Mouse (Mus musculus) liver, embryonic 14.5 days (tissue): ENCODE data around the gene Apon. TPM values are rescaled to one million over a fixed set of nuclear protein-coding genes. Genes with fewer than 3 reads are reported as not detected.

Experiments used
- ATAC-seq: fragments of 200-750 bp; cut with Nextera tagmentation; 2 replicates; pipeline ENCODE4 v1.8.0; 2017; ENCODE audit warnings: moderate number of reproducible peaks, mild to moderate bottlenecking, moderate library complexity; ENCODE audit not compliant: insufficient read depth
- DNase-seq, 3 experiments: peaks; one replicate each; pipeline ENCODE4 v3.0.0-alpha.2; 2012 to 2013; ENCODE audit warnings: low read depth in 3 of 3, low spot score in 3 of 3
- H3K27ac ChIP-seq: fragments of 300-500 bp; sonication (generic); 2 replicates; pipeline ENCODE4 v1.5.1; 2014; ENCODE audit warnings: moderate library complexity, mild to moderate bottlenecking, control low read depth, inconsistent platforms
- H3K27me3 ChIP-seq: fragments of 300-500 bp; sonication (generic); 2 replicates; pipeline ENCODE4 v1.6.1; 2014; ENCODE audit warnings: mild to moderate bottlenecking, low read length, moderate library complexity; ENCODE audit not compliant: control insufficient read depth, insufficient read depth
- H3K36me3 ChIP-seq: fragments of 300-500 bp; sonication (generic); replicated peaks from 2 replicates; pipeline ENCODE4 v1.6.1; 2014; ENCODE audit warnings: low read depth; ENCODE audit not compliant: control insufficient read depth, insufficient read depth
- H3K4me1 ChIP-seq, 2 experiments: fragments of 200-500 bp in 1 of 2; fragments of 300-500 bp in 1 of 2; sonication (generic) in 1 of 2; replicated peaks; 2 replicates each; pipeline ENCODE4 v1.6.1; 2012 to 2014; ENCODE audit warnings: antibody characterized with exemption in 1 of 2, inconsistent platforms in 1 of 2, low read length in 1 of 2; ENCODE audit not compliant: control insufficient read depth in 2 of 2, insufficient read depth in 2 of 2
- H3K4me2 ChIP-seq: fragments of 300-500 bp; sonication (generic); 2 replicates; pipeline ENCODE4 v1.6.1; 2014; ENCODE audit warnings: low read depth, mild to moderate bottlenecking, control low read depth, moderate library complexity
- H3K4me3 ChIP-seq, 2 experiments: fragments of 200-500 bp in 1 of 2; fragments of 300-500 bp in 1 of 2; sonication (generic) in 1 of 2; 2 replicates each; pipeline ENCODE4 v1.5.1; 2012 to 2014; ENCODE audit warnings: low read depth in 2 of 2, low read length in 2 of 2, mild to moderate bottlenecking in 2 of 2, control low read depth in 1 of 2, inconsistent platforms in 1 of 2, moderate library complexity in 1 of 2; ENCODE audit not compliant: insufficient read depth in 1 of 2
- H3K9ac ChIP-seq: fragments of 300-500 bp; sonication (generic); replicated peaks from 2 replicates; pipeline ENCODE4 v1.6.1; 2014; ENCODE audit warnings: mild to moderate bottlenecking, control low read depth, moderate library complexity
- H3K9me3 ChIP-seq: fragments of 300-500 bp; sonication (generic); 2 replicates; pipeline ENCODE4 v1.6.1; 2016; ENCODE audit warnings: low read length, mixed read lengths; ENCODE audit not compliant: control insufficient read depth
- CTCF ChIP-seq: IDR thresholded peaks from 2 replicates; pipeline ENCODE4 v1.5.1; 2016; ENCODE audit warnings: antibody characterized with exemption, low read depth, control low read depth
- EP300 ChIP-seq: IDR thresholded peaks from 2 replicates; pipeline ENCODE4 v1.6.1; 2016; ENCODE audit warnings: antibody characterized with exemption, low read depth
- WGBS: fragments of 180-500 bp; shearing (Covaris S2); extraction: QIAGEN DNeasy Blood & Tissue Kit; methylation state at CpG from one replicate; pipeline ENCODE4 v1.1.7; 2014; ENCODE audit not compliant: insufficient replicate concordance; 5-methylcytosine and 5-hydroxymethylcytosine counted together
- polyA plus RNA-seq, 2 experiments: library from polyadenylated mRNA; depleted of rRNA in 1 of 2; stranded (reverse) in 1 of 2; unstranded in 1 of 2; fragments of >200 nt; fragmentation: Nextera tagmentation in 1 of 2; extraction: Ambion mirVana in 1 of 2; gene quantifications; 2 replicates each; pipeline versions ENCODE4 v1.2.1 to v1.2.3; 2012 to 2014

Apon gene
- polyA plus RNA-seq, 2 experiments = 0.52 to 0.73 TPM

DNA sequence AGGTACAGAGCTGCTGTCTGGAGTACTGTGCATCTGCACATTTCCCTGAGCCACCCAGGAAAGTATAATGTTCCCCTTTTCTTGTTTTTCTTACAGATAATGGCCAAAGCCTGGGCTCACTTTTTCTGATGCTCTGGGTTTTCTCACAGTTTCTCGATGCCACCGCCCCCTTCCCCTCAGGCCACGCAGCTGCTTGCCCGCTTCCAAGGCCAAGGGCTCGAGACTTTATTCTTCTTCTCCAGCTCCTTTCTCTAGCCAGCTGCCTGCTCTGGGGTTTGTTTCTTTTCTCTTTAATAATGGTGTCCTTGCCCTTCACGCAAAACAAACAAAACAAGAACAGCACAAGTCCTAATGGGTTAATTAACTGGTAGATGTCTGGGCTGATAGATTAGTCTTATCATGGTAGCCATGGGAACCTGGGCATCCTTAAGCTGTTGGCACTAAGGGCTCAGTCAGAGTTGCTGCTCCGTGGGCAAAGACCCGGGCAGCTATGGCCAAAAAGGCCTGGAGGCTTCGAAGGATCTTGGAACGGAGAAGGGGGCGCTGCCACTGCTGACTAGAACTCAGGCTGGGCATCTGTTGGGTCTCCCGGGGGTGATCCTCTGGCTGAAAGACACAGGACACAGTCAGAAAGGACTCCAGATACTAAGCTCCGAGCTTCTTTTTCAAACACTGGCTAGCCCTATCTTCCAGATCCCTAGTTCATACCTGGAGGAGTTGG is 42.6 kb downstream of the Apon start:
- WGBS = 70% methylated on average over 13 of the region's 13 CpGs
- no peak overlapping the region for H3K4me2 ChIP-seq
- H3K4me3 ChIP-seq = no peak overlapping the region
- no peaks in the 10 kb centered on the region for H3K9me3 ChIP-seq
- ATAC-seq (no peak), DNase-seq (no peak)
- 0 out of 2 replicates have a peak, but pooled peaks cover 1% of the 10 kb centered on the region for H3K36me3 ChIP-seq
- TF ChIP-seq EP300 = no peak
- no peak for TF ChIP-seq CTCF
- H3K27me3 ChIP-seq = no peaks in the 10 kb centered on the region
- H3K27ac ChIP-seq = no peak overlapping the region
- H3K9ac ChIP-seq = no peak overlapping the region
- no peaks in the 10 kb centered on the region; a peak in 1 of 4 replicates for H3K4me1 ChIP-seq

DNA sequence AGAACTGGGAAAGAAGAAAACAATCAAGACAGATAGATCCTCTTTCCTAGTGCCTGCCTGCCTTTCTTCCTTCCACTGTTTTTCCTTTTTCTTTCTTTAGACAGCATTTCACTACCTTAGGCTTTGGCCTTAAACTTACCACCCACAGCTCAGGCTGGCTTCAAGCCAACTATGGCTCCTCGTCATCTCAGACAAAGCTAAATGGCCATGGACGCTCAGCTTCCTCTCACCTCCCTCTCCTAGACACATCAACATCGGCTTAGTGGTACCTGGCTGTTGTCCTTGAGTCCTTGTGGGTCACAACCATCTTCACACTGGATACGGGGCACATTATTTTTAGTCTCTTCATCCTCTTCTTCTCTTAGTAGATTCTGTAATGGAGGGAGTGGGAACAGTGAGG is 43.3 kb downstream of the Apon start:
- Histone ChIP-seq H3K4me1 (peaks cover under 1 to 1% of the 10 kb centered on the region in 2 experiments; a peak in 2 of 4 replicates), H3K9ac (no peak overlapping the region), H3K27ac (no peak overlapping the region), H3K36me3 (no peaks in the 10 kb centered on the region), H3K27me3 (no peaks in the 10 kb centered on the region), H3K4me3 (no peak overlapping the region), H3K9me3 (no peaks in the 10 kb centered on the region), H3K4me2 (no peak overlapping the region)
- ATAC-seq (no peak), DNase-seq (no peak)
- WGBS = 63% methylated on average over 4 of the region's 4 CpGs
- no peak for TF ChIP-seq EP300
- TF ChIP-seq CTCF = no peak

DNA sequence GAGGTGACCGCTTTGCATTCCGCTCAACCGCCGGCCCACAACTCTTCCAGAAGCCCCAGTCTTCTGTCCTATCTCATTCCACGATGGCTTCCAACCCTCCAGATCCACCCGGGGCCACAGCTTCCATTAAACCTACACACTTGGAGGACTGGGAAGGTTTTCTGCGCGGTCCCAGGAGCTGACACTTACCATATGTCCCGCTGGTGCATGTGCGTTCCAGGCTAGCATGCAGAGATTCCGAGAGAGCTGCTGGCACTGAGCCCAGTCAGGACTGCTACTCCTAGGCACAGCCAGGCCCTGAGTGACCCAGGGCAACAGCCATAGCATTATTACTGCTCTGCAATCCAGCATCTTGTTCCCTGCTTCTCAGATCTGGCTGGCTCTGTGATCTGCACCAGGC is 43.7 kb downstream of the Apon start:
- 80% methylated on average over 11 of the region's 11 CpGs for WGBS
- Histone ChIP-seq H3K27me3 (no peaks in the 10 kb centered on the region), H3K9me3 (no peaks in the 10 kb centered on the region), H3K4me1 (peaks cover 4 to 5% of the 10 kb centered on the region in 2 experiments; a peak in 3 of 4 replicates), H3K36me3 (no peaks in the 10 kb centered on the region), H3K9ac (no peak overlapping the region), H3K27ac (no peak overlapping the region), H3K4me3 (no peak overlapping the region), H3K4me2 (no peak overlapping the region)
- ATAC-seq (no peak), DNase-seq (no peak)
- TF ChIP-seq EP300 (no peak), CTCF (no peak)

DNA sequence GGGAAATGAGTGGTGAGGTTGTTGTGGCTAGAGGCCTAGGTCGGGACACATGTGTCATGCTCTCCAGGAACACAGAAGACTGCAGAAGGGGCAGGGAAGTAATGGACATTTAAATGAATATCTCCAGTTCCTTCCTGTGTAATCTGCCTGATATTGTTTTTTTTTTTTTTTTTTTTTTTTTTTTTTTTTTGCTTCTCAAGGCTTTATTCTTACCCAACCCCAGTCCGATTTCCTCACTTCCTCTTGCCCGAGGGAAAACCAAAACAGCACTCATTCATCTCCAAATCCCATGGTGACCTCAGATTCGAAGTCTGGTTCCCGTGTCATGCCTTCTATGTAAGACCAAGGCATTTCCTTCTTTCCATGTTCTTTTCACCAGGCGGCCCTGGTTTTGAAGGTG is 44.3 kb downstream of the Apon start:
- DNase-seq = no peak
- H3K4me3 ChIP-seq = no peak overlapping the region
- H3K36me3 ChIP-seq = no peaks in the 10 kb centered on the region
- WGBS = 37% methylated on average over 6 of the region's 6 CpGs
- no peak overlapping the region for H3K4me2 ChIP-seq
- no peak for TF ChIP-seq CTCF
- TF ChIP-seq EP300 = no peak
- H3K9me3 ChIP-seq = no peaks in the 10 kb centered on the region
- no peak overlapping the region for H3K9ac ChIP-seq
- ATAC-seq = no peak
- no peak overlapping the region for H3K27ac ChIP-seq
- H3K27me3 ChIP-seq = no peaks in the 10 kb centered on the region
- peaks cover 4 to 5% of the 10 kb centered on the region in 2 experiments; a peak in 3 of 4 replicates for H3K4me1 ChIP-seq

DNA sequence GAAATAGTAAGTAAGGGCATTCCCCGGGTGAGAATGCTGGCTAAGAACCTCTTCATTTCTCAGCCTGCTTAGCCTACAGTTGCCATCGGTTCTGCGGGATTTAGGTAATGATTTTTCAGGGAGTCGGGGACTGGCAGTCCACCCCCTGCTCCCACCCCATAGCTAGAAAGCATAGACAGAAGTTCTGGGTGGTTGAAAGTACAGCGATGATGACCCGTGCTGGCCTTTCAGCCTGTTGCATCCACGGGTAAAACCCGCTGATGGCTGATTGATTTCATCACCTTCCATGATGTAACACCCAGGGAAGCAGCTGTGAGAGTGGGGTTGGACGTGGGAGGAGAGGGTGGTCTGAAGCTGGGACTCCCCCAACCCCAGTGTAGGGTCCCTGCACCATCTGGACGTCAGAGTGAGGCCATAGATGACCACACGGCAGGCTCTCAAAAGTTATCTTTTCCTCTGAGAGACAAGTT is 44.8 kb downstream of the Apon start, which contains the start of gene Il23a:
TSS of gene Il23a (minus strand) at position 51 of the 470 bp plus-strand sequence.
- no peak within 1 kb of the TSS for H3K27ac ChIP-seq
- no peaks in the 10 kb centered on the region for H3K9me3 ChIP-seq
- H3K4me1 ChIP-seq = peaks cover 4 to 7% of the 10 kb centered on the region in 2 experiments; a peak in 3 of 4 replicates
- H3K4me2 ChIP-seq = no peak within 1 kb of the TSS
- DNase-seq = no peak
- H3K4me3 ChIP-seq = no peak within 1 kb of the TSS
- WGBS = 62% methylated on average over 11 of the region's 11 CpGs
- no peak within 1 kb of the TSS for H3K9ac ChIP-seq
- H3K27me3 ChIP-seq = no peaks in the 10 kb centered on the region
- no peak for ATAC-seq
- TF ChIP-seq EP300 (no peak), CTCF (no peak)
- H3K36me3 ChIP-seq = no peaks in the 10 kb centered on the region
